Mouse (Mus musculus) heart, adult 2 months (tissue): ENCODE data around the gene Ajm1.
A peak's percentile ranks its signal among the peaks of the same experiment; 100 is the strongest.

ENCODE experiments used
- CTCF ChIP-seq: fragments of 200-600 bp; IDR thresholded peaks from 2 replicates; pipeline ENCODE4 v1.8.1; 2022; ENCODE audit warnings: antibody characterized with exemption, mild to moderate bottlenecking, moderate library complexity
- EP300 ChIP-seq: fragments of 200-500 bp; IDR thresholded peaks from 2 replicates; pipeline ENCODE4 v1.6.1; 2011; ENCODE audit warnings: low read depth, low read length, control low read depth; ENCODE audit not compliant: insufficient read depth

- TF ChIP-seq CTCF (peak; percentile 24), EP300 (no peak)
Measured at GRCm38 (mm10) chr2:25566558-25566957, 15.0 kb downstream of the Ajm1 start.
